Mouse (Mus musculus): ENCODE measurements around the gene March7. TPM values are rescaled to one million over a fixed set of nuclear protein-coding genes. Genes with fewer than 3 reads are reported as not detected.

March7 gene
- total RNA-seq, 2 experiments from 2014 or later: 63.6 to 79.2 TPM

- no peak for ATAC-seq (replicated peaks; ENCODE audit: low FRiP score, low TSS enrichment, poor library complexity, severe bottlenecking)
Observed at GRCm38 (mm10) chr2:60282625-60283024, 72.9 kb downstream of the March7 start.

- ATAC-seq (replicated peaks; ENCODE audit: low FRiP score, low TSS enrichment, poor library complexity, severe bottlenecking): no peak
Observed at GRCm38 (mm10) chr2:60283208-60283750, 73.6 kb downstream of the March7 start.

GRCm38 (mm10) chr2:60283751-60284466 lies 74.2 kb downstream of the March7 start:
- peak; percentile 81 for ATAC-seq (replicated peaks; ENCODE audit: low FRiP score, low TSS enrichment, poor library complexity, severe bottlenecking)

- no peak for ATAC-seq (replicated peaks; ENCODE audit: low FRiP score, low TSS enrichment, poor library complexity, severe bottlenecking)
Observed at GRCm38 (mm10) chr2:60284467-60284821, 74.8 kb downstream of the March7 start, which contains the start of gene Cd302. Gene Cd302, minus strand, starts transcription at chr2:60284488.

GRCm38 (mm10) chr2:60285107-60285617 lies 75.5 kb downstream of the March7 start:
- 0 out of 2 replicates have a peak, but pooled peaks have one; percentile 45 for ATAC-seq (replicated peaks; ENCODE audit: low FRiP score, low TSS enrichment, poor library complexity, severe bottlenecking)

- no peak for ATAC-seq (replicated peaks; ENCODE audit: low FRiP score, low TSS enrichment, poor library complexity, severe bottlenecking)
Observed at GRCm38 (mm10) chr2:60288606-60289005, 78.9 kb downstream of the March7 start.

GRCm38 (mm10) chr2:60289451-60289850 lies 79.8 kb downstream of the March7 start:
- ATAC-seq (replicated peaks; ENCODE audit: low FRiP score, low TSS enrichment, poor library complexity, severe bottlenecking): no peak

GRCm38 (mm10) chr2:60291381-60291780 lies 81.7 kb downstream of the March7 start:
- no peak for ATAC-seq (replicated peaks; ENCODE audit: low FRiP score, low TSS enrichment, poor library complexity, severe bottlenecking)

- no peak for ATAC-seq (replicated peaks; ENCODE audit: low FRiP score, low TSS enrichment, poor library complexity, severe bottlenecking)
Observed at GRCm38 (mm10) chr2:60298266-60298665, 88.6 kb downstream of the March7 start.

- ATAC-seq (replicated peaks; ENCODE audit: low FRiP score, low TSS enrichment, poor library complexity, severe bottlenecking): no peak
Observed at GRCm38 (mm10) chr2:60299323-60299722, 89.6 kb downstream of the March7 start.

Other genes starting within 250 kb of the March7 start
- 69.1 and 82.5 TPM in 2 replicates for gene Baz2b, start within 50 bp of the March7 start, total RNA-seq (2014; fragmentation: Nextera tagmentation)
- 68.8 and 87.4 TPM in 2 replicates for gene Baz2b, start within 50 bp of the March7 start, total RNA-seq (2017)
- gene Cd302, start 74.6 kb downstream of the March7 start, total RNA-seq (2014; fragmentation: Nextera tagmentation): not detected in 2 replicates
- 1.1 TPM in 1 of 2 replicates, not detected in the other for gene Cd302, start 74.6 kb downstream of the March7 start, total RNA-seq (2017)
- 0.55 and 1.4 TPM in 2 replicates for gene Ly75, start 173.4 kb downstream of the March7 start, total RNA-seq (2014; fragmentation: Nextera tagmentation)
- gene Ly75, start 173.4 kb downstream of the March7 start, total RNA-seq (2017): 0.80 and 2.4 TPM in 2 replicates